Mouse (Mus musculus): ENCODE results near the gene Cybrd1. TPM values are rescaled to one million over a fixed set of nuclear protein-coding genes. Genes with fewer than 3 reads are reported as not detected.

The Cybrd1 gene
- total RNA-seq, 2 experiments from 2014 or later: 1.5 to 1.7 TPM

GRCm38 (mm10) chr2:71161558-71161957 lies 43.8 kb downstream of the Cybrd1 start:
- intact Hi-C loops (cut with DNase I): no loop called here
- DNase-seq (ENCODE audit: low spot score in 2 of 2): no peak

- intact Hi-C loops (cut with DNase I): no loop called here
- DNase-seq (ENCODE audit: low spot score in 2 of 2): no peak
Observed at GRCm38 (mm10) chr2:71162831-71163621, 45.3 kb downstream of the Cybrd1 start.

- intact Hi-C loops (cut with DNase I): no loop called here
- DNase-seq (ENCODE audit: low spot score in 2 of 2): no peak
Observed at GRCm38 (mm10) chr2:71167211-71167610, 49.5 kb downstream of the Cybrd1 start.

GRCm38 (mm10) chr2:71168461-71169021 lies 50.8 kb downstream of the Cybrd1 start:
- no peak for DNase-seq (ENCODE audit: low spot score in 2 of 2)
- intact Hi-C loops (cut with DNase I): no loop called here

- intact Hi-C loops (cut with DNase I): no loop called here
- no peak for DNase-seq (ENCODE audit: low spot score in 2 of 2)
Observed at GRCm38 (mm10) chr2:71173031-71173430, 55.3 kb downstream of the Cybrd1 start.

GRCm38 (mm10) chr2:71176329-71177249 lies 58.9 kb downstream of the Cybrd1 start:
- intact Hi-C loops (cut with DNase I): no loop called here
- no peak for DNase-seq (ENCODE audit: low spot score in 2 of 2)

GRCm38 (mm10) chr2:71177250-71177615 lies 59.5 kb downstream of the Cybrd1 start:
- intact Hi-C loops (cut with DNase I): no loop called here
- DNase-seq (ENCODE audit: low spot score in 2 of 2): no peak

GRCm38 (mm10) chr2:71177760-71178159 lies 60.0 kb downstream of the Cybrd1 start:
- intact Hi-C loops (cut with DNase I): no loop called here
- DNase-seq (ENCODE audit: low spot score in 2 of 2): no peak

GRCm38 (mm10) chr2:71179716-71180115 lies 62.0 kb downstream of the Cybrd1 start:
- no peak for DNase-seq (ENCODE audit: low spot score in 2 of 2)
- intact Hi-C loops (cut with DNase I): no loop called here

- intact Hi-C loops (cut with DNase I): no loop called here
- no peak for DNase-seq (ENCODE audit: low spot score in 2 of 2)
Observed at GRCm38 (mm10) chr2:71180566-71181217, 63.0 kb downstream of the Cybrd1 start.

- intact Hi-C loops (cut with DNase I): no loop called here
Observed at GRCm38 (mm10) chr2:71187950-71188349, 70.2 kb downstream of the Cybrd1 start.

GRCm38 (mm10) chr2:71188861-71189260 lies 71.1 kb downstream of the Cybrd1 start:
- DNase-seq (ENCODE audit: low spot score in 2 of 2): no peak
- intact Hi-C loops (cut with DNase I): no loop called here

More at GRCm38 (mm10) chr2:71187950-71188349, 70.2 kb downstream of the Cybrd1 start:
- DNase-seq (ENCODE audit: low spot score in 2 of 2): no peak

GRCm38 (mm10) chr2:71191391-71192194 lies 73.9 kb downstream of the Cybrd1 start:
- no peak for DNase-seq (ENCODE audit: low spot score in 2 of 2)
- intact Hi-C loops (cut with DNase I): no loop called here

- no peak for DNase-seq (ENCODE audit: low spot score in 2 of 2)
- intact Hi-C loops (cut with DNase I): no loop called here
Observed at GRCm38 (mm10) chr2:71192195-71192807, 74.6 kb downstream of the Cybrd1 start.

Other genes with a start within 250 kb of the Cybrd1 start
- 10 to 100 TPM; 12.8 TPM for gene Dcaf17, start 62.6 kb upstream of the Cybrd1 start, total RNA-seq (2021)
- 10 to 100 TPM; 14.0 to 16.4 TPM for gene Mettl8, start 62.3 kb upstream of the Cybrd1 start, total RNA-seq (2021)
- 100 to 1,000 TPM; 115 to 142 TPM for gene Dync1i2, start 93.8 kb downstream of the Cybrd1 start, total RNA-seq (2021)
- gene Slc25a12, start 249.8 kb downstream of the Cybrd1 start, total RNA-seq (2021): 100 to 1,000 TPM; 159 to 163 TPM

All from left cerebral cortex, postnatal 36 days (tissue).